Mouse (Mus musculus): ENCODE measurements around the gene Cyth2.

DNA sequence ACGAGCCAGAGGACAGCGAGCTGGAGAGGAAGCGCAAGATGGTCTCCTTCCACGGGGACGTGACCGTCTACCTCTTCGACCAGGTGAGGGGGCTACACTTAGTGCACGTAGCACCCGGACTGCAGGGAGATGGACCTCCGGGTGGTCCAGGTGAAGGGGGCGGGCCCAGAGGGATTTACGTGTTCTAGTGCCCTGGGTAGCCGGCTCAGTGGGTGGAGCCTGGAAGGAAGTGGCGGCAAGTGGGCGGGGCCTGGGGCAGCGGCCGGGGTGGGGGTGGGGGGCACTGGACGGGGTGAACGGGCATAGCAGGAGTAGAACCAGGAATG is 15.9 kb downstream of the Cyth2 start:
- TF ChIP-seq TBP (conservative IDR thresholded peaks at IDR 0.05; ENCODE audit: low read depth, low read length) (no peak), USF1 (IDR thresholded peaks at IDR 0.05; ENCODE audit: low read depth, low read length) (no peak), ZNF384 (IDR thresholded peaks at IDR 0.05; ENCODE audit: low read depth, low read length) (no peak), CTCF (conservative IDR thresholded peaks at IDR 0.05 in 1 of 2, IDR thresholded peaks at IDR 0.05 in 1 of 2; ENCODE audit: low read depth in 2 of 2, low read length in 2 of 2) (no peak), EP300 (IDR thresholded peaks at IDR 0.05; ENCODE audit: low read length) (no peak), ELF1 (IDR thresholded peaks at IDR 0.05; ENCODE audit: low read depth, low read length) (no peak), POLR2A (IDR thresholded peaks at IDR 0.05; ENCODE audit: low read depth, low read length) (no peak), ZKSCAN1 (IDR thresholded peaks at IDR 0.05; ENCODE audit: borderline replicate concordance, low read depth, low read length) (no peak), MYC (IDR thresholded peaks at IDR 0.05; ENCODE audit: low read depth, low read length) (no peak), CHD2 (IDR thresholded peaks at IDR 0.05; ENCODE audit: low read length) (no peak), UBTF (IDR thresholded peaks at IDR 0.05; ENCODE audit: low read depth, low read length) (no peak), BHLHE40 (IDR thresholded peaks at IDR 0.05; ENCODE audit: low read depth, low read length) (no peak)

Data from CH12.LX (cell line).